Mouse (Mus musculus): ENCODE measurements around the gene Gdf3.

- TF ChIP-seq TAL1 (IDR thresholded peaks at IDR 0.05; ENCODE audit: low read length) = no peak
- no peak for TF ChIP-seq GATA1 (IDR thresholded peaks at IDR 0.05; ENCODE audit: low read length)
Measured at GRCm38 (mm10) chr6:122609771-122610170, at the start of gene Gdf3.

Data from erythroblast, embryonic 14.5 days (primary cell).